Mouse (Mus musculus) limb, embryonic 13.5 days (tissue): ENCODE measurements around the gene Fastkd5. TPM values are rescaled to one million over a fixed set of nuclear protein-coding genes. Genes with fewer than 3 reads are reported as not detected.

Experiments
- ATAC-seq: fragments of 200-750 bp; cut with Nextera tagmentation; 2 replicates; pipeline ENCODE4 v1.8.0; 2017; ENCODE audit warnings: low read depth, moderate number of reproducible peaks, moderate TSS enrichment; ENCODE audit not compliant: low FRiP score
- H3K27ac ChIP-seq: fragments of 300-500 bp; sonication (generic); 2 replicates; pipeline ENCODE4 v1.5.1; 2015; ENCODE audit warnings: inconsistent platforms, mild to moderate bottlenecking, moderate library complexity
- H3K27me3 ChIP-seq: fragments of 300-500 bp; sonication (generic); 2 replicates; pipeline ENCODE4 v1.6.1; 2015; ENCODE audit warnings: mild to moderate bottlenecking, inconsistent platforms
- H3K36me3 ChIP-seq: fragments of 300-500 bp; sonication (generic); 2 replicates; pipeline ENCODE4 v1.6.1; 2015; ENCODE audit warnings: inconsistent platforms, mild to moderate bottlenecking, moderate library complexity
- H3K4me1 ChIP-seq: fragments of 300-500 bp; sonication (generic); 2 replicates; pipeline ENCODE4 v1.6.1; 2015; ENCODE audit warnings: inconsistent platforms
- H3K4me2 ChIP-seq: fragments of 300-500 bp; sonication (generic); replicated peaks from 2 replicates; pipeline ENCODE4 v1.6.1; 2015; ENCODE audit warnings: inconsistent platforms, mild to moderate bottlenecking, moderate library complexity
- H3K4me3 ChIP-seq: fragments of 300-500 bp; sonication (generic); 2 replicates; pipeline ENCODE4 v1.5.1; 2015; ENCODE audit warnings: moderate library complexity, mild to moderate bottlenecking, inconsistent platforms
- H3K9ac ChIP-seq: fragments of 300-500 bp; sonication (generic); 2 replicates; pipeline ENCODE4 v1.6.1; 2015; ENCODE audit warnings: mild to moderate bottlenecking, inconsistent platforms
- H3K9me3 ChIP-seq: fragments of 300-500 bp; sonication (generic); 2 replicates; pipeline ENCODE4 v1.6.1; 2016; ENCODE audit warnings: inconsistent platforms
- WGBS: fragments of 180-500 bp; shearing (Covaris S2); methylation state at CpG from one replicate; pipeline ENCODE4 v1.1.7; 2015; 5-methylcytosine and 5-hydroxymethylcytosine counted together
- polyA plus RNA-seq: library from polyadenylated mRNA; unstranded; fragments of >200 nt; fragmentation: Nextera tagmentation; extraction: Ambion mirVana; gene quantifications from 2 replicates; pipeline ENCODE4 v1.2.1, GENCODE M21; 2015

The Fastkd5 gene
- polyA plus RNA-seq, result 14.5 and 16.0 TPM in 2 replicates

- peaks cover 23% of the 10 kb centered on the region for H3K27me3 ChIP-seq
- peak within 1 kb of the TSS; percentile 99 for H3K4me3 ChIP-seq
- H3K4me2 ChIP-seq, result peak within 1 kb of the TSS; percentile 80
- WGBS, result under 1% methylated on average over 25 of the region's 25 CpGs
- H3K9me3 ChIP-seq, result no peaks in the 10 kb centered on the region
- peak within 1 kb of the TSS; percentile 98 for H3K9ac ChIP-seq
- H3K27ac ChIP-seq, result peak within 1 kb of the TSS; percentile 76; the same call in 1 of the 2 replicates
- H3K36me3 ChIP-seq, result peaks cover 32% of the 10 kb centered on the region
- peaks cover 13% of the 10 kb centered on the region for H3K4me1 ChIP-seq
- peak; percentile 87 for ATAC-seq
Measured at GRCm38 (mm10) chr2:130629839-130630203, at the start of gene Fastkd5, which contains the start of gene Ubox5. Fastkd5 (minus strand) TSS chr2:130630027. Ubox5 (minus strand) TSS chr2:130630038.

- Histone ChIP-seq H3K36me3 (peaks cover 95% of the 10 kb centered on the region), H3K27ac (no peak overlapping the region), H3K27me3 (no peaks in the 10 kb centered on the region), H3K4me2 (no peak overlapping the region), H3K9me3 (no peaks in the 10 kb centered on the region), H3K9ac (no peak overlapping the region), H3K4me1 (no peaks in the 10 kb centered on the region), H3K4me3 (no peak overlapping the region)
- no peak for ATAC-seq
- 94% methylated on average over 12 of the region's 12 CpGs for WGBS
Measured at GRCm38 (mm10) chr2:130679154-130679553, 49.3 kb upstream of the Fastkd5 start.

GRCm38 (mm10) chr2:130677211-130677610 is 47.4 kb upstream of the Fastkd5 start:
- Histone ChIP-seq H3K36me3 (peaks cover 94% of the 10 kb centered on the region), H3K4me3 (no peak overlapping the region), H3K9ac (no peak overlapping the region), H3K27ac (no peak overlapping the region), H3K27me3 (no peaks in the 10 kb centered on the region), H3K4me2 (no peak overlapping the region), H3K9me3 (no peaks in the 10 kb centered on the region), H3K4me1 (no peaks in the 10 kb centered on the region)
- WGBS, result 84% methylated on average over 10 of the region's 10 CpGs
- no peak for ATAC-seq

GRCm38 (mm10) chr2:130667559-130667958 is 37.7 kb upstream of the Fastkd5 start, which contains the start of gene Itpa:
Itpa (plus strand) TSS chr2:130667610.
- ATAC-seq, result peak; percentile 55
- peak within 1 kb of the TSS; percentile 82 for H3K9ac ChIP-seq
- no peaks in the 10 kb centered on the region for H3K27me3 ChIP-seq
- peaks cover 30% of the 10 kb centered on the region for H3K4me1 ChIP-seq
- under 1% methylated on average over 31 of the region's 31 CpGs for WGBS
- peak within 1 kb of the TSS; percentile 88 for H3K4me2 ChIP-seq
- peak within 1 kb of the TSS; percentile 73 for H3K4me3 ChIP-seq
- H3K36me3 ChIP-seq, result peaks cover 24% of the 10 kb centered on the region
- no peaks in the 10 kb centered on the region for H3K9me3 ChIP-seq
- H3K27ac ChIP-seq, result peak within 1 kb of the TSS; percentile 80

GRCm38 (mm10) chr2:130664102-130664701 is 34.4 kb upstream of the Fastkd5 start, which contains the start of gene Ddrgk1:
Ddrgk1 (minus strand) TSS chr2:130664659.
- peak within 1 kb of the TSS; percentile 92 for H3K27ac ChIP-seq
- no peaks in the 10 kb centered on the region for H3K9me3 ChIP-seq
- peak within 1 kb of the TSS; percentile 77 for H3K4me2 ChIP-seq
- H3K27me3 ChIP-seq, result no peaks in the 10 kb centered on the region
- peaks cover 36% of the 10 kb centered on the region for H3K36me3 ChIP-seq
- peak; percentile 97 for ATAC-seq
- WGBS, result under 1% methylated on average over 40 of the region's 40 CpGs
- peak within 1 kb of the TSS; percentile 50 for H3K4me3 ChIP-seq
- H3K9ac ChIP-seq, result peak within 1 kb of the TSS; percentile 75
- H3K4me1 ChIP-seq, result peaks cover 27% of the 10 kb centered on the region

DNA sequence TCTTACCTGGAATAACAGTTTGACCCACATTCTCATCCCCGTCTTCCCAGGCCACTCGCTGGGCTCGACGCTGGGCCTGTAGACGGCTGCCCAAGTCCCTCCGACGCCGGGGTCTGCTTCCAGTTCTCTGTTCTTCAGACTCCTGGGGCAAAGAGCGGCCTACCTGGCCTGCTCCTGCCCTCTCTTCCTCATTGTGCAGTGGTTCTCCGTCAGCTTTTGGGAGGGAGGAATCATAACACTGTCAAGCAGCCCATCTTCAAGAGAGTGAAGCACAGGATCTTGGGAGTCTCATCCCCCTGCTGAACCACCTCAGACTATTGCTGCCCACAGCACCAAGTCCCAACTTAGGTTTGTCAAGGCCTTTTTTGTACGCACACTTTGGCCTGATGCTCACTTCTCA is 33.5 kb upstream of the Fastkd5 start:
- H3K4me3 ChIP-seq, result peak overlapping the region; percentile 50
- peaks cover 45% of the 10 kb centered on the region for H3K36me3 ChIP-seq
- 95% methylated on average over 11 of the region's 11 CpGs for WGBS
- H3K4me1 ChIP-seq, result peaks cover 21% of the 10 kb centered on the region
- no peak for ATAC-seq
- no peak overlapping the region for H3K27ac ChIP-seq
- H3K4me2 ChIP-seq, result peak overlapping the region; percentile 77
- peak overlapping the region; percentile 75 for H3K9ac ChIP-seq
- H3K9me3 ChIP-seq, result no peaks in the 10 kb centered on the region
- no peaks in the 10 kb centered on the region for H3K27me3 ChIP-seq

- Histone ChIP-seq H3K4me3 (no peak overlapping the region), H3K4me2 (no peak overlapping the region), H3K4me1 (peaks cover 9% of the 10 kb centered on the region), H3K9ac (no peak overlapping the region), H3K27me3 (no peaks in the 10 kb centered on the region), H3K36me3 (peaks cover 93% of the 10 kb centered on the region), H3K27ac (no peak overlapping the region), H3K9me3 (no peaks in the 10 kb centered on the region)
- ATAC-seq, result no peak
- 94% methylated on average over 10 of the region's 10 CpGs for WGBS
Measured at GRCm38 (mm10) chr2:130658530-130658929, 28.7 kb upstream of the Fastkd5 start.

- Histone ChIP-seq H3K4me1 (no peaks in the 10 kb centered on the region; the same call in 1 of the 2 replicates), H3K36me3 (peaks cover 98% of the 10 kb centered on the region), H3K9me3 (no peaks in the 10 kb centered on the region), H3K27me3 (no peaks in the 10 kb centered on the region), H3K27ac (no peak overlapping the region), H3K4me2 (no peak overlapping the region), H3K9ac (no peak overlapping the region), H3K4me3 (no peak overlapping the region)
- 88% methylated on average over 6 of the region's 6 CpGs for WGBS
- ATAC-seq, result no peak
Measured at GRCm38 (mm10) chr2:130657541-130657940, 27.7 kb upstream of the Fastkd5 start.

- H3K36me3 ChIP-seq, result peaks cover 93% of the 10 kb centered on the region
- H3K4me2 ChIP-seq, result no peak overlapping the region
- no peak overlapping the region for H3K27ac ChIP-seq
- WGBS, result 93% methylated on average over 9 of the region's 9 CpGs
- H3K4me3 ChIP-seq, result no peak overlapping the region
- H3K9me3 ChIP-seq, result no peaks in the 10 kb centered on the region
- H3K9ac ChIP-seq, result no peak overlapping the region
- no peaks in the 10 kb centered on the region for H3K27me3 ChIP-seq
- ATAC-seq, result no peak
- no peaks in the 10 kb centered on the region for H3K4me1 ChIP-seq
Measured at GRCm38 (mm10) chr2:130656536-130656935, 26.7 kb upstream of the Fastkd5 start.

GRCm38 (mm10) chr2:130655660-130656339 is 26.0 kb upstream of the Fastkd5 start:
- ATAC-seq, result no peak
- Histone ChIP-seq H3K36me3 (peaks cover 90% of the 10 kb centered on the region), H3K9me3 (no peaks in the 10 kb centered on the region), H3K4me3 (no peak overlapping the region), H3K27me3 (no peaks in the 10 kb centered on the region), H3K4me2 (no peak overlapping the region), H3K27ac (no peak overlapping the region), H3K9ac (no peak overlapping the region), H3K4me1 (no peaks in the 10 kb centered on the region)
- WGBS, result 89% methylated on average over 6 of the region's 6 CpGs

DNA sequence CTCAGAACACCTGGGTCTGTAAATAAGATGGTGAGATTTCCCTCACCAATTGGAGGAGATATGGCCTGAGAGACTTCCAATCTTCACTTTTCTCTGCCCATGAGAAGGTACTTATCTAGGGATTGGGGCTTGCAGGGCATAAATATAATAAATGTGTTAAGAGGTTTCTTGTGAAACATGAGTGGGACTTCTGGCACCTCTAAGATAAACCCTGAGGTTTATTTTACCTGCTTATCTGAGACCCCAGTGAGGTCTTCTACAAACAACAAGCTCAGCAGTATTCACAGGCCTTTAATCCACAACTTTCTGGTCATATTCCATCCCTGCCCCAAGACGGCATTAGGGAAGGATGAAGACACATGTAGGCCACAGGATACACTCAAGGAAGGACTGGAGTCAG is 23.9 kb upstream of the Fastkd5 start:
- no peak overlapping the region for H3K27ac ChIP-seq
- no peak overlapping the region for H3K4me2 ChIP-seq
- no peaks in the 10 kb centered on the region for H3K4me1 ChIP-seq
- H3K4me3 ChIP-seq, result no peak overlapping the region
- ATAC-seq, result no peak
- H3K9me3 ChIP-seq, result no peaks in the 10 kb centered on the region
- no peaks in the 10 kb centered on the region for H3K27me3 ChIP-seq
- 84% methylated on average over 1 of the region's 1 CpGs for WGBS
- peaks cover 81% of the 10 kb centered on the region for H3K36me3 ChIP-seq
- H3K9ac ChIP-seq, result no peak overlapping the region

GRCm38 (mm10) chr2:130653303-130653702 is 23.5 kb upstream of the Fastkd5 start:
- WGBS, result 89% methylated on average over 2 of the region's 2 CpGs
- Histone ChIP-seq H3K27me3 (no peaks in the 10 kb centered on the region), H3K9ac (no peak overlapping the region), H3K4me1 (no peaks in the 10 kb centered on the region), H3K9me3 (no peaks in the 10 kb centered on the region), H3K4me2 (no peak overlapping the region), H3K27ac (no peak overlapping the region), H3K4me3 (no peak overlapping the region), H3K36me3 (peaks cover 76% of the 10 kb centered on the region)
- ATAC-seq, result no peak
